Mouse (Mus musculus) E14TG2a.4 (cell line): ENCODE data around the gene Gm28047.

Experiments
- CTCF ChIP-seq: conservative IDR thresholded peaks from 2 replicates; pipeline ENCODE4 v1.5.1; 2014; ENCODE audit warnings: low read length
- NANOG ChIP-seq: IDR thresholded peaks from 2 replicates; pipeline ENCODE4 v1.6.1; 2014; ENCODE audit warnings: borderline replicate concordance, low read length, mixed read lengths

GRCm38 (mm10) chr15:102530566-102530965 lies 94.3 kb downstream of the Gm28047 start:
- TF ChIP-seq CTCF = no peak
- no peak for TF ChIP-seq NANOG
